Mouse (Mus musculus) layer of hippocampus, postnatal 14 days (tissue): ENCODE measurements around the gene Krt79. TPM values are rescaled to one million over a fixed set of nuclear protein-coding genes. Genes with fewer than 3 reads are reported as not detected.

ENCODE experiments used
- DNase-seq, 2 experiments: peaks; one replicate each; pipeline ENCODE4 v3.0.0; 2021 to 2022; ENCODE audit warnings: low spot score in 2 of 2, mixed read lengths in 1 of 2
- long read RNA-seq, 2 experiments: library from polyadenylated mRNA; stranded (forward); transcript quantifications; one replicate each; pipeline ENCODE4 v2.0.0; 2021
- total RNA-seq, 2 experiments: library from RNA; stranded (reverse); gene quantifications; 2 replicates each; pipeline ENCODE4 v1.2.3; 2021

Krt79 gene
- total RNA-seq = under 1 TPM in 1 of 2 experiments, not detected in 1; 0.44 TPM
- long read RNA-seq, experiment 1, partial matches to known transcripts = 1 of 1 reads
- long read RNA-seq, experiment 1, other reads (novel, unspliced or antisense) = 0 of 1 reads
- long read RNA-seq, experiment 2, partial matches to known transcripts = 1 of 1 reads
- long read RNA-seq, experiment 2, other reads (novel, unspliced or antisense) = 0 of 1 reads

GRCm38 (mm10) chr15:101940274-101940829 lies at the start of gene Krt79:
TSS of gene Krt79 (minus strand) at chr15:101940324.
- DNase-seq = no peak

- DNase-seq = no peak
Measured at GRCm38 (mm10) chr15:101988714-101989113, 48.6 kb upstream of the Krt79 start.

- peak; percentile 87 to 89 for DNase-seq
Measured at GRCm38 (mm10) chr15:101988119-101988518, 48.0 kb upstream of the Krt79 start.

- no peak for DNase-seq
Measured at GRCm38 (mm10) chr15:101984746-101985145, 44.6 kb upstream of the Krt79 start.

GRCm38 (mm10) chr15:101983949-101984601 lies 44.0 kb upstream of the Krt79 start:
- DNase-seq = peak; percentile 93 to 96

GRCm38 (mm10) chr15:101983315-101983948 lies 43.3 kb upstream of the Krt79 start:
- DNase-seq = no peak

GRCm38 (mm10) chr15:101980849-101981248 lies 40.7 kb upstream of the Krt79 start:
- DNase-seq = no peak

GRCm38 (mm10) chr15:101977043-101977726 lies 37.1 kb upstream of the Krt79 start:
- peak; percentile 49 to 54 for DNase-seq

GRCm38 (mm10) chr15:101976641-101977040 lies 36.5 kb upstream of the Krt79 start:
- no peak for DNase-seq

GRCm38 (mm10) chr15:101976023-101976422 lies 35.9 kb upstream of the Krt79 start:
- DNase-seq = no peak

GRCm38 (mm10) chr15:101974083-101974845 lies 34.1 kb upstream of the Krt79 start:
- no peak for DNase-seq

- DNase-seq = peak; percentile 98
Measured at GRCm38 (mm10) chr15:101973414-101974077, 33.4 kb upstream of the Krt79 start.

GRCm38 (mm10) chr15:101970536-101970935 lies 30.4 kb upstream of the Krt79 start:
- DNase-seq = no peak

GRCm38 (mm10) chr15:101966808-101967207 lies 26.7 kb upstream of the Krt79 start:
- no peak for DNase-seq

GRCm38 (mm10) chr15:101958891-101959290 lies 18.8 kb upstream of the Krt79 start:
- DNase-seq = no peak

GRCm38 (mm10) chr15:101954187-101954586 lies 14.1 kb upstream of the Krt79 start, which contains the start of gene Krt78:
TSS of gene Krt78 (minus strand) at chr15:101954287.
- no peak for DNase-seq

- DNase-seq = no peak
Measured at GRCm38 (mm10) chr15:101952733-101953474, 12.8 kb upstream of the Krt79 start.

GRCm38 (mm10) chr15:101945430-101945829 lies 5.3 kb upstream of the Krt79 start:
- no peak for DNase-seq

- no peak for DNase-seq
Measured at GRCm38 (mm10) chr15:101941948-101942347, 1.8 kb upstream of the Krt79 start.
